Mouse (Mus musculus) MN1 (cell line): ENCODE results near the gene Dbn1.

Source experiments
- DNase-seq: peaks from one replicate; pipeline ENCODE4 v3.0.0-alpha.2; 2016; ENCODE audit warnings: low spot score

Dbn1 gene

DNA sequence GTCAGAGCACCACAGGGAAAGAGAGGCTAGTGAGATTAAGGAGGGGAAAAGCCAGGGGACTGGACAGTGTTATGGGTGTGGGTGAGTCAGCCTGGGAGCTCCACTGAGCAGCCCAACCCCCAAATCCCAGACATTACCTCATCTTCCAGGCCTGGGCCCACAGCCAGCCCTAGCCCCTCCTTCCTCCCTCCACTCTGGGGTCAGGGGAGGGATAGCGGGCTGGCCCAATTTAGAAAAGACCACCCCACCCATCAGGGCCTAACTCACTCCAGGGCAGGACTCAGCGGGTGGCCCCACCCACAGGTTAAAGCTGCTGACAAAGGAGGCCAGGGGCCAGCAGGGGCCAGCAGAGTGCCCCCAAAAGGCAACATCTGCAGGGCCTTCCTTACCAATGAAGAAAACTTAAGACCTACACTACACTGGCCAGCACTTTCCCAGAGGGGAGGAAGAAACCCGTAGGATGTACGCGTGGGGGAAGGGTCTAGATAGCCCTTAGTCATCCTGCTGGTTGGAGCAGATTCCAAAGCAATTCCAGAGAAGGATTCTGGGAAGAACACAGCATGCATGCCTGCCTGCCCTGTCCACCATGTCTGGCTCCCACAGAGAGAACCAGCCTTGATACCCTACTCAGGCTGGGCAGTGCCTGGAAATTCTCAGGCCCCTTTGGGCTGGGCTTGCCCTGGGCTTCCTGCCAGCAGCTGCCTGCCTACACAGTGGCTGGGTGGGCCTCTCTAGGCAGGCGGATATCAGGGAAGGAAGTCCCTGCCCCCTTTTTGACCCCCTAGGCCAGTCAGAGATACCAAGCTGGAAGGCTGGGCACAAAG lies 23.0 kb upstream of the Dbn1 start:
- peak; percentile 92 for DNase-seq

DNA sequence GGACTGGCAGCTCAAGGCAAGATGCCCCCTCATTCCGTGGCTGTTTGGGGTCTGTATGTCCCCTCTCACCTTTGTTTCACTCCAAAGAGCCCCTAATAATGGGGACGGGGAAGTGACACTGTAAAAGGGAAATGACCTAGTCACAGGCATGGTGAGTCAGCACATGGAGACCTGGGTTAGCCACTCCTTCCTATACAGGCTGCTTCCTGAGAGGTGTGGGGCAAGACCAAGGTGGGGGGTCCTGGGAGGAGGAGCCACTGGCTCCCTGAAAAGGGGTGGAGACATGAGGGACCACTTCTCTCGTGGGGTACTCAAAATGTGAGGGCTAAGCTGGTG lies 22.4 kb upstream of the Dbn1 start:
- DNase-seq, result no peak

DNA sequence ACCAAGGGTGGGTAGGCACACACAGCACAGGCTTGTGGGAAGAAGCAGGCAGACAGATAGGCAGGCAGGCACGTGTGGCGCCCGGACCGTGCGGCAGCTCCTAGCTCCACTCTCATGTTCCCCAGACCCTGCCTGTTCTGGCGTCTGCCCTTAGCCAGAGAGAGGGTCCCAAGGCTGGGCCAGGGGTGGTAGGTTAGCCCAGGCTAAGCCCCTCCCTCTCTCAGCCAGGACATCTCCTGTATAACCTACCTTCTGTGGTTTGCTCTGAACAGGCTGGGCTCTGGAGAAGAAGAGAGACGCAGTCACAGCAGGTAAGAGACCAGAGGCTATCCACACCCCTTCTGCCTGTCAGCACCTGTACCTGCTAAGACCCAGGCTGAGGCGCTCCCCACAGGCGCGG lies 20.6 kb upstream of the Dbn1 start:
- no peak for DNase-seq

DNA sequence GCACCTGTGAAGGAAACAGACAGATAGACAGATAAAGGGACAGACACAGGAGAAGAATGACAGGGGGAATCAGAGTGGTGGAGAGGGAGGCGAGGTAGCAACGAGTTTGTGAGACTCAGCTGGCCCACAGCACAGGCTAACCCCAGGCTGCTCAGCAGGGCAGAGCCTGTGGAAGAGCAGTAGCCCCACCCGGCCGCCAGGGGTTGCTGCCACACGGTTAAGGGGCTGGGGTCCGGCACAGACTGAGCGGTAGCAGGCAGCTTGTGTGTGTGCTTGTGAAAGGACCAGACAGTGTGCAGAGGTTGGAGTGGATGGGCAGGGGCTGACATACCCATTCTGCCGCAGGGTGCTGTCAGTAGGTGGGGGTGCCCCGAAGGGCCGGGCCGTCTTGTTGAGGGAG lies 20.0 kb upstream of the Dbn1 start:
- no peak for DNase-seq

DNA sequence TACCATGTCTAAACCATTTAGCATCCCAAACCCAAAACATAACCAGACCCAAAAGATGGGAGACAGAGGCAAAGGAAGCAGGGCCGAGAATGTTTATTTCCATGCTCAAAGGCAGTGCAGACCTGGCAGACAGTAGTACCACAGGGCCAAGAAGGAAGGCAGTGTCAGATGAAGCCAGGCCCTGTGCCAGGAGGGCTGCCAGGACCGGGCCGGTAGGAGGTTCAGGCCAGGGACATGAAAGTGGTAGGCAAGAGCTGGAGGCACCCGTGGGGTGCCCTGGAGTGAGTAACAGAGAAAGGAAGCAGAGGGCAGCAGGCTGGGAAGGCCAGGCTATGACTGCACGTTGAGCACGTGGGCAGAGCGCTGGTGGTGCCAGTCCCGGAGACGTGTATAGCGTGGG lies 18.8 kb upstream of the Dbn1 start:
- no peak for DNase-seq

DNA sequence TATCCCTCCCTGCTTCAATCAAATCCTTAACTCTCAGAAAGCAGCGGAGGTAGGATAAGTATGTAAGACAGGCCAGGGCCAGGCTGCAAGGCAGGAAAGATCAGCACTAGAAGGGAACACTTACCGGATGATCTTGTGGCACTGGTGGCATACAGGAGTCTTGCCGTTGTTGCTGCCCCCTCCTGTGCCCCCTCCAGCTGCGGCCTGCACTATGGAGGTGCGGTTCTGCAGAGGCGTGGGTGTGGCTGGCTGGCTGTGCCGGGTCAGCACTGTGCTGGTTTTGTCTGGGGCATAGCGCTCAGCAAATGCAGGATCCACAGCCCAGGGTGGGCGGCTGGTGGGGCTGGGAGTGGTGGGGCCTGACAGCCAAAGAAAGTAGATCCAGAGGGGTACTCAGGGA lies 17.9 kb upstream of the Dbn1 start:
- no peak for DNase-seq

DNA sequence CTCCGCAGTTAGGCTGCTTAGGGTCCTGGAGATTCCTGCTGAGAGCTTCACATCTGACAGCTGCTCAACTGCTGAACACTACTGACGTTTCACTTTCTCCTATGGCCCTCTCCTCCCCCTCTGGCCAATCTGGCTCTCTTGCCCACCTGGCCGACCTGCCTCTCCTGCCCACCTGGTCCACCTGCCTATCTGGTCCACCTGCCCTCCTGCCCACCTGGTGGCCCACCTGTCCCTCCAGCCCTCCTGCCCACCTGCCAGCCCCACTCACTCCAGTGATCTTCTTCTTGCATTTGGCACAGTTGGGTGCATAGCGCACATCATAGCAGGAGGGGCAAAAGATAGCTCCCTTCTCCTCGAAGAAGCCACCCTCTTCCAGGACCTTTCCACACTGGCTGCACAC lies 16.5 kb upstream of the Dbn1 start:
- no peak for DNase-seq

DNA sequence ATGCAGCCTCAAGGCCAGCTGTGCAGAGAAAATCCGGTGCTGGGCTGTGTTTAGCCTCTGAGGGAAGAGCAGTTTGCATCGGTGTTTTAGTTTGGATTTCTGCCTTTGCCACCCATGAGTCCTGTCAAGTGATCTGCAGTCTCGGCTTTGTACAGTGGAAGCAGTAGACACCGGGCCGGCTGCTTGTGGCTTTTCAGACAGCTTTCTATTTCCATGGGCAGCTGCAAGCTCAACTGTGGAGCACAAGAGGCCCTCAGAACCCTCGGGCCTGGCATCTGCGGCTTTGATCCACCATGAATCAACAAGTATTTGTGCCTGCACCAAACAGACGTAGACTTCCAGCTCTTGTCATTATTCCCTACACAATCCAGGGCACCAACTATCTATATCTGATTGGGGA lies 14.5 kb upstream of the Dbn1 start:
- no peak for DNase-seq

DNA sequence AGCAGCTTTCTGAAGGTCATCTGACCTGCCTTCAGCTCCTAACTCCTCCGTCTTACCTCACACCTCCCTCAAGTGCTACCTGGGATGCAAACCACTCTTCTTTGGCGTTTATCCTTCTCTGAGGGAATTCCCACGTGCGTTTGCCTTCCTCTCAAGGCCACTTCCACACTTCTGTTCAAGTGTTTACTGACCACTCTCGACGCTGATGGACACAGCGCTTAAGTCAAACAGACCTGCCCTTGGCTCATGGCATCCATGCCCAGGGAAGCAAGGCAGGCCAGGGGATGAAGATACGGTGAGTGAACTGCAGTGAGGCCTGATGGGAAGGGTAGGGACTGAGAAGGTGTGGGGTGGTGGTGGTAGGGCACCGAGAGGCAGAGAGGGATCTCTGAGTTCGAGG lies 12.7 kb upstream of the Dbn1 start:
- DNase-seq, result no peak

DNA sequence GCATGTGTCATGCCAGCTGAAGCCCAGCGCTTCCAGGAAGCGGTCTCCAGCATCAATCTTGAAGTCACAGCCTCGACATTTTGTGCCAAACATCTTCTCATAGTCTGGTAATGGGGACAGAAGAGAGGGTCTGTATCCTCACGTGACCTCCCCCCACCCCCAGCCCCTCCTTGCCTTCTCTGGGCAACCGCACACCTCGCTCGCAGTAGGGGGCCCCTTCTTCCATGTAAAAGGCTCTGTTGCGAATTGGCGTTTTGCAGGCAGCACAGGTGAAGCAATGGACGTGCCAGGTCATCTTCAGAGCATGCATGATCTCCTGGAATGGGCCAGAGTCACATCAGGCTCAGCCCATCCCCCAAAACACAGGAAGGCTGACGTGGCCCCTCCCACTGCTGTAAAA lies 11.0 kb upstream of the Dbn1 start:
- DNase-seq, result no peak

DNA sequence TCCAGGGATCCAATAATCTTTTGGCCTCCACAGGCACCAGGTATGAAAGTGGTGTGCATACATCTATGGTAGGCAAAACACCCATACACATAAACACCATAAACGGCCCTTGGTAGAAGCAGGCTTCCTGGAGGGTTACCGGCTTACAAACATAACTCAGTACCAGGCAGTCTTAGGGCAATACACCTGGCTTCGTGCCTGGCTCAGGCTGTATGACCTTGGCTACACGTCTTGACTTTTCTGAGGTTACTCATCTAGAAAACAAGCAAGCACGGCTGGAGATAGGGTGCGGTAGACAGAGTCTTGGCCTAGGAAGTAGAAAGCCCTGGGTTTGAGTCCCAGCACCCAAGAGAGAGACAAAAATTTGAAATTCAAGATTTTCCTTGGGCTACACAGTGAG lies 8.8 kb upstream of the Dbn1 start:
- DNase-seq, result no peak

DNA sequence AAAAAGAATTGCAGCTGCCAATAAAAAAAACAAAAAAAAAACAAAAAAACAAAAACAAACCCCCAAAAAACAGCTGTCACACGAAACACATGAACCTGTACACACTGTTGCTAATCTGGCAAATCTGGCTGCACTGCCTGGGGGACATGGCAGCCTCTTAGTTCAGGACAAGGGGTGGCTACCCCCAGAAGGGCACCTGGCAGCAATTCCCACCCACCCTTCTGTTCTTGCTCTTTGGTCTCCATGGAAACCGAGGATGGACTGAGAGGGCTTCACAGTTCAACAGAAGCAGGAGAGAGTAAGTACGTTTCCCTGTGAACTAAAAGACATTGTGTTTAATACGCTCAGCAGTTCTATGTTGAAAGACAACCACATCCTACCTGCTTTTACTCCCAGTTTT lies 7.8 kb upstream of the Dbn1 start:
- DNase-seq, result peak; percentile 42

DNA sequence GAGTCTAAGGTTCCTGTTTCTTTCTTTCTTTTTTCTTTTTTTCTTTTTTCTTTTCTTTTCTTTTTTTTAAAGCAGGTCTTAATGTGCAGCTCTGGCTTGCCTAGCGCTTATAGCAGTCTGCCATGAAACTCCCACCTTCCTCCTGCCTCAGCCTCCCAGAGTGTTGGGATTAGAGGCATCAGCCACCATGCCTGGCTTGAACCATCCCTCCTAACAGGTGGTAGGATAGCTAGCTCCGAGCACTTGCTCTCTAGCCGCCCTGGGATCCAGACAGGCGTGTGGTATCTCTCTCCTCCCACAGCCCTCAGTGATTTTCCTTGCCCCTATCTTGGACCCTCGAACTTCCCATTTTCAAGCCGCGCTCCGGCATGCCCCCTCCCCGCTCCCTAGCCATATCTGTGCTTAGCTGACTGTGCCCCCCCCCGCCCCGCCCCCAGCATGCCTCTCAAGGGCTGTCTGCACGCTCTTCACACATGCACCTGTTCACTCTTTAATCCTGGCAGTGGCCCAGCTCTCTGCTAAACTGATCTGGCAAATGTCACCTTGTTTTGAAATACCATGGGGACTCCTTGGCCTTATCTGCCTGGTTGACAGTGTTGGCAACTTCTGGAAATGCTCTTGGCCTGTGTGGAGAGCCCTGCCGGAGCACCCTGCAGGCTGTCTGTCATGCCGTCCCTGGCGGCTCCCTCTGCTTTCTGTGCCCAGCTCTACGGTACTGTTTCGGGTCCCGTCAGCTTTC lies 7.1 kb upstream of the Dbn1 start:
- DNase-seq, result peak; percentile 92

DNA sequence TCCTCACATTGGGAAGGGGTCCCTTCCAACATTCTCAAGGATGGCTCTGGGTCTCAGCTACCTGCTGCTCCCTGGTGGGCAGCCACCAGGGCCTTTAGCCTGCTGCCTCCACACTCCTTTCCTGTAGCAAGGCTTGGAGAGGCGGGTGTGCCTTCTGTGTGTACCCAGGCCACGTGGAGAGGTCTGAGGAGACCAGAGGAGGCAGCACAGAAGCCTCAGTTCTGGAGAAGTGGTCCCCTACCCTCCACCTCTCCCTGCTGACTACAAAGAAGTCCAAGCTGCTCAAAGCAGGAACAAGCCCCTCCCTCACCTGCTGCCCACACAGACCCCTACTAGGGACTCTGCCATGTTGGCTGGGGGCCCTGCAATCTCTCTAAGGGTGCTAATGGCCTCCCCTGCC lies 6.3 kb upstream of the Dbn1 start:
- DNase-seq, result no peak

DNA sequence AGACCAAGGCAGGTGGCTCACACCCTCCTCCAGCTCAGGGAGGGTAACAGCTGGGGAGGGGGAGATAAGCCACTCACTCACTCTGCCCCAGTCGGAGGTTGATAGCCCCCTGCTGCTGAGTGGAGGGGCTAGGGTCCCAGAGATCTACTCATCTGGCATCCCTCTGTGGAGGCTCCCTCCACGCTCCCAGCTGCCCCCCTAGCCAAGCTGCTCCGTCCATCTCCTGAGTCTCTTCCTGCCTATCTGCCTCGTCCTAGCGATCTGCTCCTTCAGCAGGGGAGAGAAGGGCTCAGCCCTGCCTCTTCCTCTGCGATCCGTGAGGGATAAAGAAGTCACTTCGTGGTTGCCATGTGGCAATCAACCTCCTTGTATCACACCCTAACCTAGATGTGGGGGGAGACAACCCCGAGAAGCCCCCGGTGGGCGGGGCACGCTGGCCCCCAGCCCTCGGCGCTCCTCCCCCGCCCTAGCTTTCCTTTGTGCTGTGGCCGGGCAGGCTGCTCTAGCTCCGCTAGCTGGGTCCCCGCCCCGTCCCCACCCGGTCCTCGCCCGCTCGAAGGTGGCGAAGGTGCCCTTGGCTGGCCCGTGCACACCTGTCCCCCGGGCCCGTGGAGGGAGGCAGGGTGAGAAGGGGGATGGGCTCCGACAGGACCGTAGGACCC lies 864 bp downstream of the Dbn1 start:
- peak; percentile 45 for DNase-seq

DNA sequence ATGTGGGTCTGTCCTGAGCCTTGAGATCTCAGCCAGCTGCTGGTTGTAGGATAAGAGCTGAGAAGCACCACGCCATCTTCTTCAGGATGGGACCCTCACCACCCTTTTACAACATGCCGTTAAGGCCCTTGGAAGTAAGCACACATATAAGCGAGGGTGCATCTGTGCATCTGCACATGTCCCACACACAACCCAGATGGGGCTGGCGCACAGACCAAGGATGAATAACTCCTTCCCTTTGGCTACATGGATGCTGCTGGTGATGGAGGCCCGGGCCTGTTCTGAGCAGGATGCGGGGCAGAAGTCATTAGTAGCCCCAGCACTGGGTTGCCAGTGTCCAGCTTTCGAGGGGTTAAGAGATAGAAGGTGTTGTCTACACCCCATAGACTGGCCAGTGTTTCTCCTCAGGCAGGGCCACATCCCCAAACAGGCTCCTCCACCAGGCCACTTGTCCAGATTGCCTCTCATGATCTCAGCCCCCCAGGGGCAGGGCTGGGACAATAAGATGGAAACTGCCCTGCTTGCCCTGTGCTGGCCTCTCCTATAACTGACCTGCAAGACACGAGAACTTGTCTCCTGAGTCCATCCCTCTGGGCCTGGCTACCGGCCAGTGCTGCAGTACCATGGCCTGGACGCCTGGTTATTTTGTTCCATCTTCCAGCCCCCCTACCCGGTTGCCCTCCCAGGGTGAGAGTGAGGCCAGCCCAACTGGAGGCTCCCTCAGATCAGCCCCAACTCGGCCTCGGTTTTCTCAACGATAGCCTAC lies 1.7 kb downstream of the Dbn1 start:
- peak; percentile 78 for DNase-seq

DNA sequence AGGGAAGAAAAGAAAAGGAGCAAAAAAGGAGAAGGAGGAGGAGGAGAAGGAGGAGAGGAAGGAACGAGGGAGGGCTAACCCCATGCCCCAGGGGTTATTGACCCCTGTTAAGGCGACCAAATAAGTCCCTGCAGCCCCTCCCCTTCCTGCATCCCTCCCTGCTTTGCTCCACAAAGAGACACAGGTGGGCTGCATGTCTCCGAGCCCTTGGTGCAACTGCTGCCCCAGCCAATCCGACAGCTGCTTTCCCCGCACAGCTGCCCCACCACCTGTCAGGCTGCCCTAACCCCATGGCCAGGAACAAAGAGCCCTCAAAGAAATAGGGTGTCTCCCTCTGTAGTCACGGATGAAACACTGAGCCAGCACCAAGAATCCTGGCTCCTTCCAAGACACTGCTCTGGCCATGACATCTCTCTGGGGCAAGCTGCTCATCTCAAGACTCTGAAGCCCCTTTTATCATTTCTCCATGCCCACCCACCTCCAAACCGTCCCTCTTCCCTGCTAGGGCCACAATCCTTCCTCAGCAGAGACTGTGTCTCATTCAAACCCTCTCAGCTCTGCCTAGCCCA lies 3.3 kb downstream of the Dbn1 start:
- no peak for DNase-seq

DNA sequence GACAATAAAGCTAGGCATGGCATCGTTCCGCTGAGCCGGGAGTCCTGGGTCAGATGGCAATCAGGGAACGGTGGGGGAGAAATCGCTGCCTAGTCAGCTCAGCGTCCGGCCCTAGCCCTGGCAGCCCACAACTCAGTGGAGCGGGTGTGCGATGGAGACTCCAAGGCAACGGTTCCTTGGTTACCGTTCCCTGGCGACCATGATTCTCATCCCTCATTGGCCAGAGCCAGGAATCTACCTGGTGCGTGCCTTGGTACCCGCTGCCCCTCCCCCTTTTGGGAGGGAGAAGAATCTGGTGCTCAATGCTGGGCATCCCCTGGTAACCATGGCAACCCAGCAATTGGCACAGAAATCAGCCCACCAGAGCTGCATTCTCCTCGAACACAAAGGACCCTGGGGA lies 4.3 kb downstream of the Dbn1 start:
- DNase-seq, result peak; percentile 59

DNA sequence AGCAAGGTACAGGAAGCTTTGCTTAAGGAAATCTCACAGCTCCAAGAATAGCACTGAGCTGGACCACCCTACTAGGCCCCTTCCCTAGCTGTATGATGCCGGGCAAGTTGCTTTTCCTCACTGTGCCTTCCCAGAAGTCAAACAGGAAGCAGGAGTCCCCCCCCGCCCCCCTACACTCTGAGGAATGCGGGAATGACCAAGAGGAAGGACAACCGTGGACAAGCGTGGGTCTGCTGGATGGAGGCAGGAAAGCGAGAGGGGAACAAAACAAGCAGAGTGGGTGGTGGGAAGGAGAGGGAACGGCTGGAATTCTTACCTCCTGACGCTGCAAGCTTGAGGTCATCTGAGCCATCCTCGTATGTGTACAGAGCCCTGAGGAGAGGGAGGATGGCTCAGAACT lies 4.8 kb downstream of the Dbn1 start:
- no peak for DNase-seq

DNA sequence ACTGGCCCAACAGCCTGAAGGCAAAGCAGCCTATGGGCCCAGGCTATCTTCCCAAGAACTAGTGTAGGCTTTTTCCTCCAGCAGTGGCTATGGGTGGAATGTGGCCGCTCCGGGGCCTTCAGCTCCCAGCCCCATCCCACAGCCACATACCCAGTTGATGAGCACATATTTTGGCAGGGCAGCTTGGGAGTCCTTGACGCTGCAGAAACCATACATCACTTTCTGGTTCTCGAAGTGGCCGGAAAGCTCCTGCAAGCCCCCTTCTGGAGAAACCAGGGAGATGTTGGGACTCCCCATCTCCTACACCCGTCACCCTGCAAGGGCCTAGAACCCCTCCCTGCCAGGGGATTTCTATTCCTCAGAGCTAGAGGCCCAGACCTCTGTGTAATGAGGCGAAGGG lies 5.4 kb downstream of the Dbn1 start:
- no peak for DNase-seq

DNA sequence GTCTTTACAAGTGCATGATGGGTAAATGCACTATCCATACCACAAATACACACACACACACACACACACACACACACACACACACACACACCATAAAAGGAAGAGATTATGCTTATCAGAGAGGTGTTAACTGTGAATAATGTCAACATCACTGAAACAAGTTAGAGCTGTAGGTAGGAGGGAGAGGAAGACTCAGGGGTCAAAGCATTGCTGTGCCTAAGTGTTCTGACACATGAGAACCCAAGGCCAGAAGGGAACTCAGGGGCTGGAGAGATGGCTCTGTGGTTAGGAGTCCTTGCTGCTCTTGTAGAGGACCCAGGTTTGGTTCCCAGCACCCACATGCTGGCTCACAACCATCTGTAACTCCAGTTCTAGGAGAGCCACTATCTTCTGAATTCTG lies 8.0 kb downstream of the Dbn1 start:
- no peak for DNase-seq

DNA sequence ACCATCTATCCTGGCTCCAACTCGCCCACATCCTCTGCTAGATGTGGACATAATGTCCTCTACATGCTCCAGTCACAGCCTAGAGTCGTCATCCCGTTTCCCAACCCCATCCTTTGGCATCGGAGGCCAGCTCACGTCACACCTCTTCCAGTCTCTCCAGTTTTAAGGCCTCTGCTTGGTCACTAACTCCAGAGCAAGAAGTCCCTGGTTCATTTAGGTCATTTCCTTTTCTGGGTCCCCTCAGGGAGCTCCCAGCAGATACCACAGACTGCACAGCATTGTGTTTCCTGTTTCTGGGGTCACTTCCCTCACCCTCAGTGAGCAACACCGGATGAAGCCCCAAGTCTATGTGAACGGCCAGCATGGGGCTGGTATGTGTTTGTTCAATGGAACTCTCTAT lies 8.9 kb downstream of the Dbn1 start:
- no peak for DNase-seq
